ENCODE assay signal across 15 mouse cellular contexts in genomic region chr14:93675273-93676068, GRCm38 (mm10).
DNase-seq lines count a peak whose midpoint lies in the region; ATAC-seq lines count a peak whose summit lies in the region.
"Had no signal": no experiment of that assay in that cellular context is flagged by ENCODE, and none has a peak within 500 bp of the region (broad histone marks: within the 10 kb centered on the region; RNA-seq: fewer than 3 reads in every experiment).

No protein-coding gene starts in this region.

- intact Hi-C loops in heart, postnatal 10 days (cut with DNase I), result no loop called here

- no peaks in the 10 kb centered on the region for H3K9me3 ChIP-seq in neural tube, embryonic 15.5 days (replicated peaks)
- peaks cover 8% of the 10 kb centered on the region for H3K9me3 ChIP-seq in forebrain, embryonic 16.5 days (ENCODE audit: control insufficient read depth, low read length)
- H3K9me3 ChIP-seq in midbrain, embryonic 10.5 days (replicated peaks), result peaks cover 9% of the 10 kb centered on the region; the same call in 1 of the 2 replicates

- no peaks in the 10 kb centered on the region for H3K36me3 ChIP-seq in neural tube, embryonic 15.5 days
- no peaks in the 10 kb centered on the region for H3K36me3 ChIP-seq in forebrain, embryonic 16.5 days (ENCODE audit: control insufficient read depth, insufficient read depth)
- H3K36me3 ChIP-seq in midbrain, embryonic 10.5 days, result no peaks in the 10 kb centered on the region
- H3K36me3 ChIP-seq: heart, embryonic 13.5 days; hindbrain, embryonic 12.5 days had no signal

- H3K4me3 ChIP-seq in neural tube, embryonic 15.5 days (replicated peaks), result no peak overlapping the region
- H3K4me3 ChIP-seq in forebrain, embryonic 16.5 days (replicated peaks; ENCODE audit: low read length), result no peak overlapping the region
- no peak overlapping the region for H3K4me3 ChIP-seq in midbrain, embryonic 10.5 days
- H3K4me3 ChIP-seq: heart, embryonic 13.5 days; hindbrain, embryonic 12.5 days had no signal

- peak overlapping the region; percentile 18; the same call in 1 of the 2 replicates for H3K27ac ChIP-seq in neural tube, embryonic 15.5 days (replicated peaks)
- peak overlapping the region; percentile 47; the same call in 1 of the 2 replicates for H3K27ac ChIP-seq in forebrain, embryonic 16.5 days (ENCODE audit: low read length)
- H3K27ac ChIP-seq in midbrain, embryonic 10.5 days (replicated peaks), result no peak overlapping the region
- H3K27ac ChIP-seq: heart, embryonic 13.5 days; hindbrain, embryonic 12.5 days; liver, embryonic 14.5 days had no signal

- ATAC-seq in neural tube, embryonic 15.5 days (ENCODE audit: low FRiP score), result no peak
- 0 out of 2 replicates have a peak, but pooled peaks have one; percentile 43 for ATAC-seq in forebrain, embryonic 16.5 days
- ATAC-seq: intestine, embryonic 16.5 days had no signal

- H3K4me1 ChIP-seq in neural tube, embryonic 15.5 days, result no peaks in the 10 kb centered on the region
- H3K4me1 ChIP-seq in forebrain, embryonic 16.5 days (replicated peaks; ENCODE audit: control insufficient read depth, insufficient read depth, low read length), result 0 out of 2 replicates have a peak, but pooled peaks cover 2% of the 10 kb centered on the region
- H3K4me1 ChIP-seq in midbrain, embryonic 10.5 days, result no peaks in the 10 kb centered on the region
- H3K4me1 ChIP-seq: heart, embryonic 13.5 days; hindbrain, embryonic 12.5 days had no signal

- no peak for DNase-seq in neural tube, embryonic 10.5 days (ENCODE audit: extremely low spot score, low spot score)
- DNase-seq in cerebellum, adult 18-20 months, result peak; percentile 84 to 89
- DNase-seq in layer of hippocampus, postnatal 36 days, result peak; percentile 50 to 51
- no peak for DNase-seq in spleen, adult 12 weeks (ENCODE audit: low spot score)
- no peak for DNase-seq in heart, postnatal 10 days
- no peak for DNase-seq in midbrain, embryonic 10.5 days (ENCODE audit: low spot score)
- DNase-seq: adrenal gland, postnatal 36 days; kidney, postnatal 10 days; lung, postnatal 10 days had no signal

- no peak overlapping the region for H3K9ac ChIP-seq in neural tube, embryonic 15.5 days (replicated peaks)
- H3K9ac ChIP-seq in forebrain, embryonic 16.5 days (replicated peaks; ENCODE audit: low read depth, low read length), result no peak overlapping the region
- H3K9ac ChIP-seq: heart, embryonic 13.5 days; hindbrain, embryonic 12.5 days; liver, embryonic 14.5 days had no signal

- no peak overlapping the region for H3K4me2 ChIP-seq in neural tube, embryonic 15.5 days
- no peak overlapping the region for H3K4me2 ChIP-seq in forebrain, embryonic 16.5 days (ENCODE audit: low read length)
- H3K4me2 ChIP-seq: heart, embryonic 13.5 days; hindbrain, embryonic 12.5 days had no signal

- 80% methylated on average over 5 of the region's 5 CpGs for WGBS in neural tube, embryonic 15.5 days
- WGBS in forebrain, embryonic 16.5 days, result 80% methylated on average over 5 of the region's 5 CpGs
- WGBS in midbrain, embryonic 10.5 days, result 86% methylated on average over 5 of the region's 5 CpGs

- H3K27me3 ChIP-seq in neural tube, embryonic 15.5 days (replicated peaks), result no peaks in the 10 kb centered on the region
- no peaks in the 10 kb centered on the region for H3K27me3 ChIP-seq in forebrain, embryonic 16.5 days (replicated peaks; ENCODE audit: control insufficient read depth, insufficient read depth, low read length)
- no peaks in the 10 kb centered on the region for H3K27me3 ChIP-seq in midbrain, embryonic 10.5 days (ENCODE audit: low read depth, poor library complexity, severe bottlenecking)
- H3K27me3 ChIP-seq: heart, embryonic 13.5 days; hindbrain, embryonic 12.5 days had no signal

Comparison
In these comparisons a context has a peak if more than half of its experiments do, and no peak if none do; other contexts are left out.
1. DNase-seq: peak in cerebellum, adult 18-20 months (2 of 2) and layer of hippocampus, postnatal 36 days (2 of 2); none in neural tube, embryonic 10.5 days (single experiment), spleen, adult 12 weeks (single experiment), heart, postnatal 10 days (0 of 2) and midbrain, embryonic 10.5 days (single experiment).